Mouse (Mus musculus) liver (tissue): ENCODE data around the gene 1700028P14Rik.
"Not testable (repeated sequence)": the region's sequence is repeated elsewhere in the genome, so short reads cannot be mapped to it uniquely, and the experiment has no call there.

ENCODE experiments used
- DNase-seq: peaks from one replicate; pipeline ENCODE4 v3.0.0-alpha.2; 2020; ENCODE audit warnings: mixed read lengths

Gene 1700028P14Rik

DNA sequence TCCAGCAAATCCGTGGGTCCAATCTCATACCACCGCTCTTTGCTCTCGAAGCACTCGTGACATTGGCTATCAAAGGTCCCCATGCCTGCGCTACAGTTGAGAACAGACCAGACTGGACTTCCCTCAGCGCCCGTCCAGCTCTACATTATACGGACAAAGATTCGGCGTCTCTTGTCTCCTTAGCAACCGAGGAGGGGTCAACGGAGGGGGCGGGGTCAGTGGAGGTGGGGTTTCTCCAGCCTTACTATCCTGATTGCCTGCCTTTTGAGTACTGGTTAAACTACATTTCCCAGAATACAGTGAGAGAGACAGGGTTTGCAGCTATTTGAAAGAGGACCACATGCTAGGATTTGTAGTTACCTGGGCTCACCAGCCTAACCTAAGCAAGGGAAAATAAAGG, at the start of gene 1700028P14Rik:
Gene 1700028P14Rik (minus strand): TSS at position 169 of the 400 bp plus-strand sequence.
- peak; percentile 57 for DNase-seq

GRCm38 (mm10) chr19:23699131-23699530, 46.5 kb upstream of the 1700028P14Rik start:
- no peak for DNase-seq

GRCm38 (mm10) chr19:23698366-23698765, 45.8 kb upstream of the 1700028P14Rik start:
- no peak for DNase-seq

- no peak for DNase-seq
These were observed 45.2 kb upstream of the 1700028P14Rik start for GRCm38 (mm10) chr19:23697861-23698260.

- no peak for DNase-seq
These were observed 41.7 kb upstream of the 1700028P14Rik start for GRCm38 (mm10) chr19:23694344-23694743.

- DNase-seq: no peak
These were observed 35.9 kb upstream of the 1700028P14Rik start for GRCm38 (mm10) chr19:23688421-23688946.

DNA sequence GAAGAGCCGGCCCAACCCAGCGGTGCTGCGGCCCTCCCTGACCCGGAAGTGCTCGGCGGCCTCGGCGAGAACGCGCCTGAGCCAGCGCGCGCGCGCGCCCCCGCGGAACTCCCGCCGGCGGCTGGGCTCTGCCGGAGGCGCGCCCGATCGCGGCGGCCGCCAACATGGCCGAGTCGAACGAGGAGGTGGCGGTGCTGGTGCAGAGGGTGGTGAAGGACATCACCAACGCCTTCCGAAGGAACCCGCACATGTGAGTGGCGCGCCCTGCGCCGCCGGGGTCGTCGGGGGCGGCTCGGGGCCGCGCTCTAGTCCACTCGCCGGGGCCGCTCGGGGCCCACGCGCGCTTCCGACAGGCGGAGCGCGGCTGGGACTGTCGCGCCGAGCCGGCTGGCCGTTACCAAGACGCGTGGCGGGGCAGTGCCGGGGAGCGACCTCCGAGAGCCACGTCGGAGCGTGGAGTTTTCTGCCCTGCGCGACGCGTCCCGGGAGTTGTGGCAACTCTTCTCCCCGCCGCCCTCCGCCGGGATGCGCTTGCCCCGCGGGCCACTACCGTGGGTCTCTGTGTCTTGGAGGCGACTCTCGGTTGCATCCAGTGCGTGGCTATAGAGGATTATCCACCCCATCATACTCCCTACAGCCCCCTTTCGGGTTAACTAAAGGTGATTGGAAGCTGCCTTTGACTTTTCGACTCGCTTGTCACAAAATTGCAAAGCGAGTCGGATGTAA, 34.8 kb upstream of the 1700028P14Rik start, which contains the start of gene Ptar1:
Gene Ptar1 (plus strand): TSS at position 134 of the 726 bp plus-strand sequence.
- DNase-seq: peak; percentile 91

- no peak for DNase-seq
These were observed 34.3 kb upstream of the 1700028P14Rik start for GRCm38 (mm10) chr19:23686962-23687295.

GRCm38 (mm10) chr19:23675656-23676055, 23.0 kb upstream of the 1700028P14Rik start:
- not testable (repeated sequence) for DNase-seq

GRCm38 (mm10) chr19:23673021-23673420, 20.4 kb upstream of the 1700028P14Rik start:
- no peak for DNase-seq

GRCm38 (mm10) chr19:23668142-23668655, 15.6 kb upstream of the 1700028P14Rik start:
- DNase-seq: no peak

GRCm38 (mm10) chr19:23664083-23664482, 11.5 kb upstream of the 1700028P14Rik start:
- DNase-seq: no peak

- no peak for DNase-seq
These were observed 5.7 kb upstream of the 1700028P14Rik start for GRCm38 (mm10) chr19:23658350-23658749.

- no peak for DNase-seq
These were observed 4.8 kb upstream of the 1700028P14Rik start for GRCm38 (mm10) chr19:23657261-23657932.

- DNase-seq: no peak
These were observed 542 bp upstream of the 1700028P14Rik start for GRCm38 (mm10) chr19:23653154-23653553.

GRCm38 (mm10) chr19:23647308-23647707, 5.3 kb downstream of the 1700028P14Rik start:
- DNase-seq: no peak

- DNase-seq: no peak
These were observed 7.3 kb downstream of the 1700028P14Rik start for GRCm38 (mm10) chr19:23645347-23645746.

DNA sequence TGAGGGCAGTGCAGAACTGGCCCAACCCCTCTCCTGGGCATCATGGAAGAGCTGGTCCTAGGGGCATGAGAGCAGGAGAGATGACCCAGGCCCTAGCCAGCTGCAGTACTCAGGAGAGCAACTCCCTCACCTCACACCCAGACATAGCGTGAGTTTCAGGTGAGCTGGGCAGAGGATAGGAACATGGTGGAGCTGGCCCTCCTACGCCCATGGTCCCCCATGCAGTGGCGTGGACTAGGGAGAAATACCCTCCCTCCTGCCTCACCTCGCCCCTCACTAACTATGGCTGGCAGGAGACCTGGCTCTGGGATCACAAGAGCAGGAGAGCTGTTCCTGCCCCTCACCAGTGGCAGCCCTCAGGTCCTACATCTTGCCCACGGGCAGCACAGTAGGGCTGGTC, 8.8 kb downstream of the 1700028P14Rik start:
- DNase-seq: no peak

GRCm38 (mm10) chr19:23636786-23637185, 15.8 kb downstream of the 1700028P14Rik start:
- no peak for DNase-seq

DNA sequence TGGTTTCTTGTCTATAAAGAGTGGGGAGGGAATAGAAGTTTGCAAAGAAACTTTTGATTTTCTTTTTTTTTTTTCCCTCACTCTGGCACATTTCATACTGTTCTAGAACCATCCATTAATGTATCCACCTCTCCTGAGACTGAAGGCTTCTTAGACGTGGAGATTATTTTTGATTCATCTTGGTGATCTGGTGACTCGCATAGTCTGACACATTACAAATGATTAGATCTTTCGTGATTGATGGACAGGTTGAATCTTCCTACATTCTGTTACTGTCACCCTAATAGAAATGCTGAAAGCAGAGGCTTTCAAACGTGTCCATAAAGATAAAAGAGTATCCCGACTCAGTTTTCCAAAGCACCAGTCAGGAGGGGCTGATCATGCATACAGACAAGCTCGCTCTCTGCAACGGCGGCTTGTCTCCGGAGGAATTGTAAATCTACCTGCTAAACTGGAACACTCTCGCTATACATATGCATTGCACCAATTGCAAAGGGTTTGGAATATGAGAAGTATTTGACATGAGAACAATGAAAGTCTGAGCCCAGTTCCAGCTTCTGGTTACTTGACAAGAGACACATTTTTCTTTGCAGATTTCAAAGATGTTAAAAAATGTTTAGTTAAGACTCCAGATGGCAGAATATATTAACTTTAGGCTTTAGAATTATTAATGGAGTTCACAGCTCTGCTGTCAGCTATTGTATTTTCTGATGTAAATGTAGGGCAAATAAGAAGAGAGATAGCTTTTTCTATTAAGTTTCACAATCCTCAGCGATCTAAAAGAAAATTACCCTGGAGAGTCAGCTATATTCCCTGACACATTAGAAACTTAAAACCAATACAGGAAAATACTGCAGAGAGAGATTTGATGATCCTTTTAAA, 20.8 kb downstream of the 1700028P14Rik start:
- DNase-seq: no peak

DNA sequence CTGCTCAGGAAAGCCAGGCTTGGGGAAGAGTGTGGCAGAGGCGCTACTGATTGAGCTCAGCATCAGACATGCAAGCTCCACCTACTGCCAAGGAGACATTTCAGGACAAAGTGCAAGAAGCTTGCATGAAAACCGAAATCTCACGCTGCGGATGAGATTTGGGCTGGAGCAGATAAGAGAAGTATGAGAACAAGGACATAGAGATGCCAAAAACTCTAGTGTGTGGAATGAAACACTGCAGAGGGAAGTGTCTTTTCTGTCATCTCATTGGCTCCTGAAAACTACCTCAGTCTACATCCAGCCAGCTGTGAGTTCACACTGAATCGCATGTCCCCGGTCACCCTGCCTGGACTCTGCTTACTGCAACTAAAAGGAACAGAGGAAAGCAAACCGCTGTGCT, 38.3 kb downstream of the 1700028P14Rik start:
- DNase-seq: no peak

DNA sequence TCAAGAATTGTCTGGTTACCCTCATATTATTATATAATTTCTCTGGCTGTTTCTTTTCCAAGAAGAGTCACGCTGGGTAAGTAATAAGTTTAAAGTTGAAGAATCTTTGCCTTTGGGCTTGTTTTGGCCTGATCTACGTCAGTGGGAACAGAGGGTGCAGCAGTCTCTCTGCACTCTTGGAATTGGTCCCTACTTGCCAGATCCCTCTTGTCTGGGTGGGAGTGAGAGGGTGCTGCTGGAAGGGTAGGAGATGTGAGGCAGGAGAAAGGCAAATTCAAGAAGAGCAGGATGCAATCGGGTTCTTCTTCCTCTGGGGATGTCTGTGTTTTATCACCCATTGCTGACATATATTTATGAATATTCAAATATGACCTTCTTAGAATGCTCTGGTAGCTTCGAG, 42.9 kb downstream of the 1700028P14Rik start:
- DNase-seq: no peak

DNA sequence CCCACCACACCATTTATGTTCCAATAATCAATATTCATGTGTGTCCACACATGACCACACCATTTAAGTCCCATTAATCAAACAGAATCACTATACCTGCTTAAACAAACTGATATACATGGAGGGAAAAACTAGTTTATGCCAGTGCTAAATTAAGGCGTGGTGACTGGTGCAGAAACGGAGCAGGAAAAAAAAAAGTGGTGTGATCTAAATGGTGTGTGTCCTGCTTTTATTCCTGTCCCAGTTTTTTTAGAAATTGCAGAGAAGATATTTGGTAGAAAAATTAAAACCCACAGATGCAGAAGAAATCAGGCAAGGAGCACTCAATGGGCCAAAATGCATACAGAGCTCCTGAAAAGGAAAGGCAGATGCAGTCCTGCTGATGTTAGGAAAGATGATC, 44.7 kb downstream of the 1700028P14Rik start:
- no peak for DNase-seq
